9 mouse cellular contexts compared by ENCODE assay signal in genomic region chr11:89027955-89028361, GRCm38 (mm10). TPM values are rescaled to one million over a fixed set of nuclear protein-coding genes. Genes with fewer than 3 reads are reported as not detected.
DNase-seq lines count a peak whose midpoint lies in the region; ATAC-seq lines count a peak whose summit lies in the region.
"Had no signal": no experiment of that assay in that cellular context is flagged by ENCODE, and none has a peak within 500 bp of the region (broad histone marks: within the 10 kb centered on the region; RNA-seq: fewer than 3 reads in every experiment).

No protein-coding gene starts in this region.

- H3K27me3 ChIP-seq in embryonic facial prominence, embryonic 14.5 days (replicated peaks; ENCODE audit: control insufficient read depth, insufficient read depth, low read length): no peaks in the 10 kb centered on the region
- H3K27me3 ChIP-seq in embryonic facial prominence, embryonic 10.5 days (replicated peaks; ENCODE audit: low read depth, poor library complexity, severe bottlenecking): no peaks in the 10 kb centered on the region
- H3K27me3 ChIP-seq in stomach, embryonic 16.5 days (ENCODE audit: control insufficient read depth, insufficient read depth, low read length): no peaks in the 10 kb centered on the region
- H3K27me3 ChIP-seq: forebrain, embryonic 13.5 days had no signal

- peak; percentile 36 for DNase-seq in embryonic facial prominence, embryonic 14.5 days (ENCODE audit: low spot score)
- no peak for DNase-seq in embryonic facial prominence, embryonic 10.5 days (ENCODE audit: low spot score)
- peak; percentile 74 for DNase-seq in heart, adult 8-10 months (ENCODE audit: low spot score)
- peak; percentile 72 to 74 for DNase-seq in lung, adult 18-20 months
- no peak for DNase-seq in left cerebral cortex, adult 8-10 months (ENCODE audit: low spot score in 2 of 2)
- DNase-seq in adrenal gland, postnatal 25 days: no peak
- no peak for DNase-seq in kidney, postnatal 14 days

- WGBS in embryonic facial prominence, embryonic 14.5 days: 52% methylated on average over 10 of the region's 10 CpGs
- 81% methylated on average over 10 of the region's 10 CpGs for WGBS in embryonic facial prominence, embryonic 10.5 days
- WGBS in stomach, embryonic 16.5 days: 48% methylated on average over 10 of the region's 10 CpGs

- H3K9ac ChIP-seq in embryonic facial prominence, embryonic 14.5 days (ENCODE audit: low read depth, low read length): no peak overlapping the region
- no peak overlapping the region for H3K9ac ChIP-seq in stomach, embryonic 16.5 days (ENCODE audit: low read length)
- H3K9ac ChIP-seq: forebrain, embryonic 13.5 days had no signal

- no peaks in the 10 kb centered on the region for H3K9me3 ChIP-seq in embryonic facial prominence, embryonic 14.5 days (ENCODE audit: control insufficient read depth, low read length)
- no peaks in the 10 kb centered on the region for H3K9me3 ChIP-seq in embryonic facial prominence, embryonic 10.5 days
- no peaks in the 10 kb centered on the region for H3K9me3 ChIP-seq in stomach, embryonic 16.5 days (replicated peaks; ENCODE audit: control insufficient read depth, low read length)
- H3K9me3 ChIP-seq: forebrain, embryonic 13.5 days had no signal

- no peak overlapping the region for H3K4me3 ChIP-seq in embryonic facial prominence, embryonic 14.5 days (ENCODE audit: low read depth, low read length)
- no peak overlapping the region for H3K4me3 ChIP-seq in embryonic facial prominence, embryonic 10.5 days
- no peak overlapping the region for H3K4me3 ChIP-seq in stomach, embryonic 16.5 days (replicated peaks; ENCODE audit: low read length)
- H3K4me3 ChIP-seq: forebrain, embryonic 13.5 days had no signal

- no peak overlapping the region for H3K4me2 ChIP-seq in embryonic facial prominence, embryonic 14.5 days (ENCODE audit: low read depth, low read length)
- H3K4me2 ChIP-seq in stomach, embryonic 16.5 days (ENCODE audit: low read depth, low read length): no peak overlapping the region
- H3K4me2 ChIP-seq: forebrain, embryonic 13.5 days had no signal

- ATAC-seq in embryonic facial prominence, embryonic 14.5 days (ENCODE audit: low read depth): no peak
- peak; percentile 45; the same call in 1 of the 2 replicates for ATAC-seq in stomach, embryonic 16.5 days (ENCODE audit: insufficient read depth, low FRiP score)
- ATAC-seq: forebrain, embryonic 13.5 days had no signal

- no peak overlapping the region for H3K27ac ChIP-seq in embryonic facial prominence, embryonic 14.5 days (replicated peaks; ENCODE audit: low read depth, low read length)
- H3K27ac ChIP-seq in embryonic facial prominence, embryonic 10.5 days (replicated peaks): no peak overlapping the region
- H3K27ac ChIP-seq in stomach, embryonic 16.5 days (ENCODE audit: low read length): peak overlapping the region; percentile 81
- H3K27ac ChIP-seq: forebrain, embryonic 13.5 days had no signal

- H3K4me1 ChIP-seq in embryonic facial prominence, embryonic 14.5 days (ENCODE audit: control insufficient read depth, insufficient read depth, low read length): no peaks in the 10 kb centered on the region
- H3K4me1 ChIP-seq in embryonic facial prominence, embryonic 10.5 days: peaks cover 21% of the 10 kb centered on the region
- peaks cover 13% of the 10 kb centered on the region for H3K4me1 ChIP-seq in stomach, embryonic 16.5 days (ENCODE audit: control insufficient read depth, insufficient read depth, low read length)
- H3K4me1 ChIP-seq: forebrain, embryonic 13.5 days had no signal

- H3K36me3 ChIP-seq in embryonic facial prominence, embryonic 14.5 days (ENCODE audit: control insufficient read depth, insufficient read depth, low read length): no peaks in the 10 kb centered on the region
- no peaks in the 10 kb centered on the region for H3K36me3 ChIP-seq in embryonic facial prominence, embryonic 10.5 days (replicated peaks)
- no peaks in the 10 kb centered on the region for H3K36me3 ChIP-seq in stomach, embryonic 16.5 days (ENCODE audit: control insufficient read depth, insufficient read depth, low read length)

RNA-seq across cellular contexts. Expression of gene Trim25, which starts 28.8 kb away (rescaled TPM):
- polyA plus RNA-seq in embryonic facial prominence, embryonic 14.5 days (2014; fragmentation: Nextera tagmentation; extraction: Ambion mirVana): 9.0 and 9.6 TPM in 2 replicates
- polyA plus RNA-seq in embryonic facial prominence, embryonic 10.5 days (2016; fragmentation: Nextera tagmentation; extraction: Ambion mirVana): 2.8 and 3.5 TPM in 2 replicates
- 10 to 100 TPM; 16.8 to 21.3 (median 17.1) TPM for total RNA-seq in heart, adult 8-10 months (2022)
- polyA plus RNA-seq in stomach, embryonic 16.5 days (2015; fragmentation: Nextera tagmentation; extraction: Ambion mirVana): 27.8 and 29.0 TPM in 2 replicates
- 1 to 10 TPM; 4.6 to 6.3 (median 5.7) TPM for total RNA-seq in left cerebral cortex, adult 8-10 months (2022)
- total RNA-seq in adrenal gland, postnatal 25 days (2021): 133 and 149 TPM in 2 replicates

RNA-seq across cellular contexts. Expression of gene Dgke, which starts 38.7 kb away (rescaled TPM):
- 3.0 and 3.6 TPM in 2 replicates for polyA plus RNA-seq in embryonic facial prominence, embryonic 14.5 days (2014; fragmentation: Nextera tagmentation; extraction: Ambion mirVana)
- 4.5 and 4.7 TPM in 2 replicates for polyA plus RNA-seq in embryonic facial prominence, embryonic 10.5 days (2016; fragmentation: Nextera tagmentation; extraction: Ambion mirVana)
- total RNA-seq in heart, adult 8-10 months (2022): 10 to 100 TPM in 2 of 4 experiments, 1 to 10 TPM in 2; 7.6 to 14.8 (median 11.0) TPM
- 3.2 and 3.6 TPM in 2 replicates for polyA plus RNA-seq in stomach, embryonic 16.5 days (2015; fragmentation: Nextera tagmentation; extraction: Ambion mirVana)
- total RNA-seq in left cerebral cortex, adult 8-10 months (2022): 10 to 100 TPM; 50.3 to 60.2 (median 53.3) TPM
- total RNA-seq in adrenal gland, postnatal 25 days (2021): 9.5 and 10.4 TPM in 2 replicates

RNA-seq across cellular contexts. Expression of gene Gm525, which starts 45.7 kb away (rescaled TPM):
- 1.2 and 1.7 TPM in 2 replicates for polyA plus RNA-seq in embryonic facial prominence, embryonic 14.5 days (2014; fragmentation: Nextera tagmentation; extraction: Ambion mirVana)
- polyA plus RNA-seq in embryonic facial prominence, embryonic 10.5 days (2016; fragmentation: Nextera tagmentation; extraction: Ambion mirVana): not detected in 2 replicates
- under 1 TPM in 1 of 4 experiments, not detected in 3; 0.60 TPM for total RNA-seq in heart, adult 8-10 months (2022)
- 1.3 and 2.1 TPM in 2 replicates for polyA plus RNA-seq in stomach, embryonic 16.5 days (2015; fragmentation: Nextera tagmentation; extraction: Ambion mirVana)
- total RNA-seq in left cerebral cortex, adult 8-10 months (2022): not detected
- not detected in 2 replicates for total RNA-seq in adrenal gland, postnatal 25 days (2021)
- polyA plus RNA-seq: forebrain, embryonic 13.5 days had no signal

RNA-seq across cellular contexts. Expression of gene Coil, which starts 57.9 kb away (rescaled TPM):
- polyA plus RNA-seq in embryonic facial prominence, embryonic 14.5 days (2014; fragmentation: Nextera tagmentation; extraction: Ambion mirVana): 9.4 and 10.0 TPM in 2 replicates
- polyA plus RNA-seq in embryonic facial prominence, embryonic 10.5 days (2016; fragmentation: Nextera tagmentation; extraction: Ambion mirVana): 26.0 and 27.2 TPM in 2 replicates
- 1 to 10 TPM; 4.2 to 5.4 (median 4.8) TPM for total RNA-seq in heart, adult 8-10 months (2022)
- polyA plus RNA-seq in stomach, embryonic 16.5 days (2015; fragmentation: Nextera tagmentation; extraction: Ambion mirVana): 10.1 and 10.7 TPM in 2 replicates
- total RNA-seq in left cerebral cortex, adult 8-10 months (2022): 10 to 100 TPM; 20.2 to 21.6 (median 21.0) TPM
- 12.8 and 13.0 TPM in 2 replicates for total RNA-seq in adrenal gland, postnatal 25 days (2021)

Comparison
In these comparisons a context has a peak if more than half of its experiments do, and no peak if none do; other contexts are left out.
1. DNase-seq: peak in embryonic facial prominence, embryonic 14.5 days (single experiment), heart, adult 8-10 months (single experiment) and lung, adult 18-20 months (2 of 2); none in embryonic facial prominence, embryonic 10.5 days (single experiment), left cerebral cortex, adult 8-10 months (0 of 2), adrenal gland, postnatal 25 days (single experiment) and kidney, postnatal 14 days (single experiment).